Mouse (Mus musculus): Measurements from ENCODE around the gene Lgals3bp. TPM values are rescaled to one million over a fixed set of nuclear protein-coding genes. Genes with fewer than 3 reads are reported as not detected.

Lgals3bp gene
- total RNA-seq, 2 experiments from 2014 or later, result 20.5 to 21.2 TPM

- no peak for DNase-seq (ENCODE audit: low spot score in 2 of 2)
- intact Hi-C loops (cut with DNase I), result no loop called here
These were observed 22.9 kb upstream of the Lgals3bp start for GRCm38 (mm10) chr11:118424621-118425335.

GRCm38 (mm10) chr11:118423266-118423971 is 21.5 kb upstream of the Lgals3bp start:
- DNase-seq (ENCODE audit: low spot score in 2 of 2), result peak; percentile 71 to 73
- intact Hi-C loops (cut with DNase I), result loop anchor here (1.0 to 2.0 kb wide), 2 partner anchors 20 to 315 kb away; no protein-coding TSS in a partner anchor

GRCm38 (mm10) chr11:118420261-118420660 is 18.4 kb upstream of the Lgals3bp start:
- no peak for DNase-seq (ENCODE audit: low spot score in 2 of 2)
- intact Hi-C loops (cut with DNase I), result no loop called here

GRCm38 (mm10) chr11:118418834-118419504 is 17.1 kb upstream of the Lgals3bp start, which contains the start of gene Cant1:
Cant1 (minus strand) TSS chr11:118419086.
- peak; percentile 99 for DNase-seq (ENCODE audit: low spot score in 2 of 2)
- intact Hi-C loops (cut with DNase I), result no loop called here

GRCm38 (mm10) chr11:118418442-118418833 is 16.5 kb upstream of the Lgals3bp start:
- intact Hi-C loops (cut with DNase I), result no loop called here
- no peak for DNase-seq (ENCODE audit: low spot score in 2 of 2)

- no peak for DNase-seq (ENCODE audit: low spot score in 2 of 2)
- intact Hi-C loops (cut with DNase I), result no loop called here
These were observed 15.6 kb upstream of the Lgals3bp start for GRCm38 (mm10) chr11:118417496-118417895.

GRCm38 (mm10) chr11:118416046-118416445 is 14.2 kb upstream of the Lgals3bp start:
- intact Hi-C loops (cut with DNase I), result no loop called here

GRCm38 (mm10) chr11:118415630-118416029 is 13.7 kb upstream of the Lgals3bp start:
- intact Hi-C loops (cut with DNase I), result no loop called here
- DNase-seq (ENCODE audit: low spot score in 2 of 2), result no peak

More at GRCm38 (mm10) chr11:118416046-118416445, 14.2 kb upstream of the Lgals3bp start:
- DNase-seq (ENCODE audit: low spot score in 2 of 2), result no peak

- no peak for DNase-seq (ENCODE audit: low spot score in 2 of 2)
- intact Hi-C loops (cut with DNase I), result no loop called here
These were observed 12.4 kb upstream of the Lgals3bp start for GRCm38 (mm10) chr11:118414270-118414669.

GRCm38 (mm10) chr11:118413055-118413454 is 11.2 kb upstream of the Lgals3bp start:
- intact Hi-C loops (cut with DNase I), result no loop called here

GRCm38 (mm10) chr11:118412601-118413000 is 10.7 kb upstream of the Lgals3bp start:
- DNase-seq (ENCODE audit: low spot score in 2 of 2), result no peak
- intact Hi-C loops (cut with DNase I), result no loop called here

More at GRCm38 (mm10) chr11:118413055-118413454, 11.2 kb upstream of the Lgals3bp start:
- DNase-seq (ENCODE audit: low spot score in 2 of 2), result no peak

- intact Hi-C loops (cut with DNase I), result no loop called here
- DNase-seq (ENCODE audit: low spot score in 2 of 2), result no peak
These were observed 9.4 kb upstream of the Lgals3bp start for GRCm38 (mm10) chr11:118411271-118411670.

GRCm38 (mm10) chr11:118410479-118410878 is 8.6 kb upstream of the Lgals3bp start:
- no peak for DNase-seq (ENCODE audit: low spot score in 2 of 2)
- intact Hi-C loops (cut with DNase I), result no loop called here

- intact Hi-C loops (cut with DNase I), result no loop called here
- DNase-seq (ENCODE audit: low spot score in 2 of 2), result no peak
These were observed 8.2 kb upstream of the Lgals3bp start for GRCm38 (mm10) chr11:118410073-118410444.

GRCm38 (mm10) chr11:118409106-118410072 is 7.5 kb upstream of the Lgals3bp start:
- intact Hi-C loops (cut with DNase I), result no loop called here
- DNase-seq (ENCODE audit: low spot score in 2 of 2), result no peak

GRCm38 (mm10) chr11:118408051-118408740 is 6.3 kb upstream of the Lgals3bp start:
- intact Hi-C loops (cut with DNase I), result no loop called here
- no peak for DNase-seq (ENCODE audit: low spot score in 2 of 2)

- intact Hi-C loops (cut with DNase I), result no loop called here
- no peak for DNase-seq (ENCODE audit: low spot score in 2 of 2)
These were observed 5.5 kb upstream of the Lgals3bp start for GRCm38 (mm10) chr11:118407318-118407910.

- intact Hi-C loops (cut with DNase I), result no loop called here
- DNase-seq (ENCODE audit: low spot score in 2 of 2), result peak in 1 of 2 experiments; percentile 2
These were observed 4.6 kb upstream of the Lgals3bp start for GRCm38 (mm10) chr11:118406521-118406920.

Data from left cerebral cortex, postnatal 36 days (tissue).